Mouse (Mus musculus): ENCODE measurements around the gene Slc47a1. TPM values are rescaled to one million over a fixed set of nuclear protein-coding genes. Genes with fewer than 3 reads are reported as not detected.
"Not testable (repeated sequence)": the region's sequence is repeated elsewhere in the genome, so short reads cannot be mapped to it uniquely, and the experiment has no call there.

Gene Slc47a1
- total RNA-seq (2014; rRNA removed) (7.7 and 9.5 TPM in 2 replicates), polyA plus RNA-seq (2015; fragmentation: Nextera tagmentation; extraction: Ambion mirVana) (2.3 and 3.2 TPM in 2 replicates)

- Histone ChIP-seq H3K9ac (replicated peaks; ENCODE audit: low read length) (no peak within 1 kb of the TSS), H3K27me3 (ENCODE audit: insufficient read depth, low read length) (peaks cover 19% of the 10 kb centered on the region), H3K4me1 (ENCODE audit: insufficient read depth, low read length) (no peaks in the 10 kb centered on the region), H3K4me3 (ENCODE audit: low read length) (peak within 1 kb of the TSS; percentile 25), H3K36me3 (ENCODE audit: insufficient read depth, low read length) (no peaks in the 10 kb centered on the region), H3K27ac (no peak within 1 kb of the TSS), H3K9me3 (ENCODE audit: low read length) (no peaks in the 10 kb centered on the region), H3K4me2 (ENCODE audit: low read depth, low read length) (peak within 1 kb of the TSS; percentile 48)
- ATAC-seq (no peak), DNase-seq (ENCODE audit: low spot score) (no peak)
- 17% methylated on average over 39 of the region's 39 CpGs for WGBS
- TF ChIP-seq CTCF (IDR thresholded peaks at IDR 0.05; ENCODE audit: low read depth) = no peak
Measured at GRCm38 (mm10) chr11:61377881-61378613, at the start of gene Slc47a1. Slc47a1 (minus strand) TSS chr11:61378345.

- no peaks in the 10 kb centered on the region for H3K27me3 ChIP-seq (ENCODE audit: insufficient read depth, low read length)
- no peak overlapping the region for H3K9ac ChIP-seq (replicated peaks; ENCODE audit: low read length)
- 74% methylated on average over 6 of the region's 6 CpGs for WGBS
- H3K36me3 ChIP-seq (ENCODE audit: insufficient read depth, low read length) = no peaks in the 10 kb centered on the region
- H3K4me1 ChIP-seq (ENCODE audit: insufficient read depth, low read length) = no peaks in the 10 kb centered on the region
- ATAC-seq (no peak), DNase-seq (ENCODE audit: low spot score) (no peak)
- no peaks in the 10 kb centered on the region for H3K9me3 ChIP-seq (ENCODE audit: low read length)
- H3K27ac ChIP-seq = no peak overlapping the region
- no peak for TF ChIP-seq CTCF (IDR thresholded peaks at IDR 0.05; ENCODE audit: low read depth)
- H3K4me3 ChIP-seq (ENCODE audit: low read length) = no peak overlapping the region
- no peak overlapping the region for H3K4me2 ChIP-seq (ENCODE audit: low read depth, low read length)
Measured at GRCm38 (mm10) chr11:61419253-61419652, 41.1 kb upstream of the Slc47a1 start.

GRCm38 (mm10) chr11:61417945-61418551 is 39.9 kb upstream of the Slc47a1 start:
- Histone ChIP-seq H3K9ac (replicated peaks; ENCODE audit: low read length) (no peak overlapping the region), H3K27me3 (ENCODE audit: insufficient read depth, low read length) (no peaks in the 10 kb centered on the region), H3K36me3 (ENCODE audit: insufficient read depth, low read length) (no peaks in the 10 kb centered on the region), H3K9me3 (ENCODE audit: low read length) (no peaks in the 10 kb centered on the region), H3K4me1 (ENCODE audit: insufficient read depth, low read length) (no peaks in the 10 kb centered on the region), H3K4me2 (ENCODE audit: low read depth, low read length) (no peak overlapping the region), H3K27ac (no peak overlapping the region), H3K4me3 (ENCODE audit: low read length) (no peak overlapping the region)
- DNase-seq (ENCODE audit: low spot score) (peak; percentile 91), ATAC-seq (peak; percentile 83)
- WGBS = 26% methylated on average over 6 of the region's 6 CpGs
- TF ChIP-seq CTCF (IDR thresholded peaks at IDR 0.05; ENCODE audit: low read depth) = peak; percentile 98

GRCm38 (mm10) chr11:61416540-61416939 is 38.4 kb upstream of the Slc47a1 start:
- not testable (repeated sequence) for H3K27ac ChIP-seq; H3K36me3 ChIP-seq (ENCODE audit: insufficient read depth, low read length); H3K27me3 ChIP-seq (ENCODE audit: insufficient read depth, low read length); ATAC-seq; DNase-seq (ENCODE audit: low spot score); H3K9me3 ChIP-seq (ENCODE audit: low read length); H3K4me3 ChIP-seq (ENCODE audit: low read length); H3K4me2 ChIP-seq (ENCODE audit: low read depth, low read length); H3K9ac ChIP-seq (replicated peaks; ENCODE audit: low read length); H3K4me1 ChIP-seq (ENCODE audit: insufficient read depth, low read length)
- peak; percentile 49 for TF ChIP-seq CTCF (IDR thresholded peaks at IDR 0.05; ENCODE audit: low read depth)
- 87% methylated on average over 17 of the region's 17 CpGs for WGBS

GRCm38 (mm10) chr11:61415444-61415843 is 37.3 kb upstream of the Slc47a1 start:
- ATAC-seq (no peak), DNase-seq (ENCODE audit: low spot score) (no peak)
- Histone ChIP-seq H3K9me3 (ENCODE audit: low read length) (no peaks in the 10 kb centered on the region), H3K36me3 (ENCODE audit: insufficient read depth, low read length) (no peaks in the 10 kb centered on the region), H3K4me2 (ENCODE audit: low read depth, low read length) (no peak overlapping the region), H3K9ac (replicated peaks; ENCODE audit: low read length) (no peak overlapping the region), H3K27ac (no peak overlapping the region), H3K4me3 (ENCODE audit: low read length) (no peak overlapping the region), H3K4me1 (ENCODE audit: insufficient read depth, low read length) (no peaks in the 10 kb centered on the region), H3K27me3 (ENCODE audit: insufficient read depth, low read length) (no peaks in the 10 kb centered on the region)
- no peak for TF ChIP-seq CTCF (IDR thresholded peaks at IDR 0.05; ENCODE audit: low read depth)
- 82% methylated on average over 1 of the region's 1 CpGs for WGBS

- no peak for DNase-seq (ENCODE audit: low spot score)
- Histone ChIP-seq H3K36me3 (ENCODE audit: insufficient read depth, low read length) (no peaks in the 10 kb centered on the region), H3K27ac (no peak overlapping the region), H3K4me2 (ENCODE audit: low read depth, low read length) (no peak overlapping the region), H3K4me3 (ENCODE audit: low read length) (no peak overlapping the region), H3K4me1 (ENCODE audit: insufficient read depth, low read length) (no peaks in the 10 kb centered on the region), H3K9ac (replicated peaks; ENCODE audit: low read length) (no peak overlapping the region), H3K9me3 (ENCODE audit: low read length) (no peaks in the 10 kb centered on the region), H3K27me3 (ENCODE audit: insufficient read depth, low read length) (no peaks in the 10 kb centered on the region)
- 79% methylated on average over 3 of the region's 3 CpGs for WGBS
- ATAC-seq = no peak
- peak; percentile 47 for TF ChIP-seq CTCF (IDR thresholded peaks at IDR 0.05; ENCODE audit: low read depth)
Measured at GRCm38 (mm10) chr11:61414560-61414959, 36.4 kb upstream of the Slc47a1 start.

GRCm38 (mm10) chr11:61413411-61413810 is 35.3 kb upstream of the Slc47a1 start:
- Histone ChIP-seq H3K9me3 (ENCODE audit: low read length) (no peaks in the 10 kb centered on the region), H3K4me1 (ENCODE audit: insufficient read depth, low read length) (no peaks in the 10 kb centered on the region), H3K4me3 (ENCODE audit: low read length) (no peak overlapping the region), H3K27me3 (ENCODE audit: insufficient read depth, low read length) (no peaks in the 10 kb centered on the region), H3K9ac (replicated peaks; ENCODE audit: low read length) (no peak overlapping the region), H3K27ac (no peak overlapping the region), H3K36me3 (ENCODE audit: insufficient read depth, low read length) (no peaks in the 10 kb centered on the region), H3K4me2 (ENCODE audit: low read depth, low read length) (no peak overlapping the region)
- DNase-seq (ENCODE audit: low spot score) = no peak
- ATAC-seq = no peak
- TF ChIP-seq CTCF (IDR thresholded peaks at IDR 0.05; ENCODE audit: low read depth) = no peak
- 74% methylated on average over 5 of the region's 5 CpGs for WGBS
